ENCODE assay signal across 23 mouse cellular contexts in the genomic region with DNA sequence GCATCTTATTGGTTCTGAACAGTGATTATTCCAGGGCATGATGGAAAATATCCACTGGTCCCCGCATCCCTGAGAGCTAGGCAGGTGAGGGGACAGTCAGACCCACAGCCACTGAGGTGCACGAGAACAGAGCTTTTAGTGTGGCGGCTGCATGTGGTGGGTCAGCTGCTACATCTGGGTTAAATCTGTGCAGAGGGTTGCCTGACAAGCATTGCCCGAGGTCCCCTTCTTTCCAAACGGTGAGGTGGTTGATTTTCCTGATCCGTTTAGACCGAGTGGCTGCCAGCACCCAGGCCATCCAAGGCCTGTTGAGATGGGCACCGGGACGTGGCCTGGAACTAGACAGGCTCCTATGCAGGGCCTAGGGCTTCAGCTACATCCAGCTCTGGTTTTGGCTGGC.
"Had no signal": no experiment of that assay in that cellular context is flagged by ENCODE, and none has a peak within 500 bp of the region (broad histone marks: within the 10 kb centered on the region; RNA-seq: fewer than 3 reads in every experiment).

No protein-coding gene starts in this region.

- H3K9ac ChIP-seq: limb, embryonic 13.5 days; liver, embryonic 12.5 days; liver, embryonic 15.5 days; lung, embryonic 15.5 days; midbrain, embryonic 12.5 days; midbrain, embryonic 15.5 days; neural tube, embryonic 12.5 days; stomach, embryonic 15.5 days had no signal

- H3K36me3 ChIP-seq: limb, embryonic 13.5 days; liver, embryonic 12.5 days; liver, embryonic 15.5 days; lung, embryonic 15.5 days; midbrain, embryonic 12.5 days; midbrain, embryonic 15.5 days; neural tube, embryonic 12.5 days; stomach, embryonic 15.5 days had no signal

- H3K27ac ChIP-seq: kidney, postnatal 0 days; layer of hippocampus, adult 2 months; left cerebral cortex, adult 2 months; limb, embryonic 13.5 days; liver, embryonic 12.5 days; liver, embryonic 15.5 days; lung, embryonic 15.5 days; midbrain, embryonic 12.5 days; midbrain, embryonic 15.5 days; neural tube, embryonic 12.5 days; stomach, embryonic 15.5 days had no signal

- H3K27me3 ChIP-seq: liver, embryonic 12.5 days; liver, embryonic 15.5 days; lung, embryonic 15.5 days; megakaryocyte, embryonic 14.5 days; midbrain, embryonic 15.5 days; neural tube, embryonic 12.5 days; stomach, embryonic 15.5 days had no signal

- H3K4me1 ChIP-seq: liver, embryonic 12.5 days; liver, embryonic 15.5 days; lung, embryonic 15.5 days; megakaryocyte, embryonic 14.5 days; midbrain, embryonic 15.5 days; stomach, embryonic 15.5 days had no signal

- H3K9me3 ChIP-seq: liver, embryonic 12.5 days; liver, embryonic 15.5 days; lung, embryonic 15.5 days; midbrain, embryonic 12.5 days; midbrain, embryonic 15.5 days; stomach, embryonic 15.5 days had no signal

- H3K4me2 ChIP-seq: limb, embryonic 13.5 days; liver, embryonic 12.5 days; liver, embryonic 15.5 days; lung, embryonic 15.5 days; midbrain, embryonic 12.5 days; midbrain, embryonic 15.5 days; neural tube, embryonic 12.5 days; stomach, embryonic 15.5 days had no signal

- ATAC-seq: liver, embryonic 12.5 days; midbrain, embryonic 15.5 days had no signal

- DNase-seq: kidney, adult 2 months; layer of hippocampus, adult 9-11 months; layer of hippocampus, postnatal 36 days; liver; lung, adult 18-20 months; lung, postnatal 10 days; lung, postnatal 36 days; retina, postnatal 1 day; right cerebral cortex, postnatal 25 days; spleen, adult 18-20 months; thymus, postnatal 25 days had no signal

- H3K4me3 ChIP-seq: layer of hippocampus, adult 2 months; left cerebral cortex, adult 2 months; limb, embryonic 13.5 days; liver, embryonic 12.5 days; liver, embryonic 15.5 days; lung, embryonic 15.5 days; megakaryocyte, embryonic 14.5 days; midbrain, embryonic 12.5 days; midbrain, embryonic 15.5 days; neural tube, embryonic 12.5 days; stomach, embryonic 15.5 days had no signal
